In the genomic region with DNA sequence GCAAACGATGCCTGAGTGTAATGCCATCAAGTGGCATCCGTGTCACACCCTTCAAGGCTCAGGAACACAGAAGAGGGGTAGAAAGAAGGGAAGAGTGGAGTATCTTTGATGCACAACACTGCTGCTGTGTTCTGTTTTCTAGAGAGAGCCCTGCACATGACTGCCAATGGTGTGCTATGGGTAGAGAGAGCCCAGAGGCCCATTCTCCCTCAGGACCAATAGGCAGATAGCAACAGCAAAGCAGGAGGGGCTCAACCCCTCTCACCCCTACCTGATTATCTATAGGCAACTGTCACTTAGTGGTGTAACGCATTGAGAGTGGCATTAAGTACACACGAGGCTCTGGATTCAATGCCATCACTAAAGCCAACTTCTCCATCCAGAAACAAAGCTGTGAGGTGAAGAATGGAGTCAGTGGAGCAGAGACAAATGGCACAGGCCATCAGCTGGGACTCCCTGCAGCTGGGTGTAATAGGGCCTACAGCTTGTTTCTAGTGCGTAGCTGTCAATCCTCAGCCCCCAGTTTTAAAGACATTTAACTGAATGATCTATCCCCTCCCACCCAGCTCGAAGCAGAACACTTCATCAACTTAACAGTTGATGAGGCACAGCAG, we compare ENCODE assay signal across 16 mouse cellular contexts. TPM values are rescaled to one million over a fixed set of nuclear protein-coding genes. Genes with fewer than 3 reads are reported as not detected.
"Had no signal": no experiment of that assay in that cellular context is flagged by ENCODE, and none has a peak within 500 bp of the region (broad histone marks: within the 10 kb centered on the region; RNA-seq: fewer than 3 reads in every experiment).

No protein-coding gene starts in this region.

- H3K4me1 ChIP-seq: kidney, embryonic 15.5 days; limb, embryonic 15.5 days; liver, embryonic 12.5 days; midbrain, embryonic 15.5 days; neural tube, embryonic 13.5 days had no signal

- H3K27ac ChIP-seq: kidney, embryonic 15.5 days; left cerebral cortex, adult 2 months; limb, embryonic 15.5 days; liver, embryonic 12.5 days; midbrain, embryonic 10.5 days; midbrain, embryonic 15.5 days; neural tube, embryonic 13.5 days; stomach, postnatal 0 days had no signal

- H3K9me3 ChIP-seq: kidney, embryonic 15.5 days; limb, embryonic 15.5 days; liver, embryonic 12.5 days; midbrain, embryonic 10.5 days; midbrain, embryonic 15.5 days; neural tube, embryonic 13.5 days had no signal

- ATAC-seq: liver, embryonic 12.5 days; midbrain, embryonic 15.5 days had no signal

- H3K4me3 ChIP-seq: kidney, embryonic 15.5 days; left cerebral cortex, adult 2 months; limb, embryonic 15.5 days; liver, embryonic 12.5 days; midbrain, embryonic 10.5 days; midbrain, embryonic 15.5 days; neural tube, embryonic 13.5 days had no signal

- DNase-seq: kidney, postnatal 25 days; lung, embryonic 14.5 days; lung, postnatal 10 days; lung, postnatal 4 days; right cerebral cortex, adult 18-20 months; right cerebral cortex, postnatal 25 days; thymus, postnatal 4 days had no signal

- H3K4me2 ChIP-seq: kidney, embryonic 15.5 days; limb, embryonic 15.5 days; liver, embryonic 12.5 days; lung, embryonic 14.5 days; midbrain, embryonic 15.5 days; neural tube, embryonic 13.5 days had no signal

- H3K27me3 ChIP-seq: kidney, embryonic 15.5 days; limb, embryonic 15.5 days; liver, embryonic 12.5 days; midbrain, embryonic 15.5 days; neural tube, embryonic 13.5 days had no signal

- H3K9ac ChIP-seq: kidney, embryonic 15.5 days; limb, embryonic 15.5 days; liver, embryonic 12.5 days; lung, embryonic 14.5 days; midbrain, embryonic 15.5 days; neural tube, embryonic 13.5 days had no signal

RNA-seq across cellular contexts. Expression of a gene that starts 44.9 kb away (rescaled TPM):
- total RNA-seq: megakaryocyte, adult 5-6 weeks had no signal
